Mouse (Mus musculus) megakaryocyte progenitor cell, adult 5-6 weeks (primary cell): ENCODE measurements at regions not wholly inside any gene's neighbourhood (a gene's known extent, or its start where the extent isn't known, plus 50 kb on each side); places are given as distances from the start of the nearest gene placed in this dataset.

Experiments used
- ATAC-seq: replicated peaks from 2 replicates; pipeline ENCODE4 v1.8.0; 2016; ENCODE audit warnings: mild to moderate bottlenecking, moderate TSS enrichment, inconsistent platforms; ENCODE audit not compliant: poor library complexity

GRCm38 (mm10) chr8:10779636-10780035, 228.6 kb downstream of the Irs2 start:
- no peak for ATAC-seq

GRCm38 (mm10) chr8:10775202-10776010, 232.9 kb downstream of the Irs2 start:
- ATAC-seq = no peak

- no peak for ATAC-seq
Observed at GRCm38 (mm10) chr8:10774778-10775177, 233.5 kb downstream of the Irs2 start.

- no peak for ATAC-seq
Observed at GRCm38 (mm10) chr8:10768181-10768580, 240.1 kb downstream of the Irs2 start.

GRCm38 (mm10) chr8:10763907-10764306, 244.4 kb downstream of the Irs2 start:
- ATAC-seq = peak; percentile 52; the same call in 1 of the 2 replicates

GRCm38 (mm10) chr8:10761694-10762305, 246.5 kb downstream of the Irs2 start:
- no peak for ATAC-seq

GRCm38 (mm10) chr8:10760851-10761693, 247.2 kb downstream of the Irs2 start:
- ATAC-seq = no peak

GRCm38 (mm10) chr8:10760231-10760630, 248.0 kb downstream of the Irs2 start:
- no peak for ATAC-seq

- ATAC-seq = no peak
Observed at GRCm38 (mm10) chr8:10758151-10758550, 250.1 kb downstream of the Irs2 start.

GRCm38 (mm10) chr8:10754986-10755308, 253.3 kb downstream of the Irs2 start:
- no peak for ATAC-seq

GRCm38 (mm10) chr8:10754232-10754985, 253.8 kb downstream of the Irs2 start:
- no peak for ATAC-seq

- no peak for ATAC-seq
Observed at GRCm38 (mm10) chr8:10753056-10753455, 255.2 kb downstream of the Irs2 start.

- ATAC-seq = no peak
Observed at GRCm38 (mm10) chr8:10747150-10747549, 261.1 kb downstream of the Irs2 start.

- no peak for ATAC-seq
Observed at GRCm38 (mm10) chr8:10743241-10743640, 265.0 kb downstream of the Irs2 start.

GRCm38 (mm10) chr8:10740837-10741236, 267.4 kb downstream of the Irs2 start:
- peak; percentile 44; the same call in 1 of the 2 replicates for ATAC-seq

- no peak for ATAC-seq
Observed at GRCm38 (mm10) chr8:10738486-10739081, 269.7 kb downstream of the Irs2 start.

GRCm38 (mm10) chr8:10734746-10735145, 273.5 kb downstream of the Irs2 start:
- ATAC-seq = no peak

- ATAC-seq = no peak
Observed at GRCm38 (mm10) chr8:10723332-10723731, 284.9 kb downstream of the Irs2 start.

GRCm38 (mm10) chr8:10722742-10723141, 285.5 kb downstream of the Irs2 start:
- ATAC-seq = no peak

- no peak for ATAC-seq
Observed at GRCm38 (mm10) chr8:10722342-10722741, 285.9 kb downstream of the Irs2 start.
